In the genomic region with DNA sequence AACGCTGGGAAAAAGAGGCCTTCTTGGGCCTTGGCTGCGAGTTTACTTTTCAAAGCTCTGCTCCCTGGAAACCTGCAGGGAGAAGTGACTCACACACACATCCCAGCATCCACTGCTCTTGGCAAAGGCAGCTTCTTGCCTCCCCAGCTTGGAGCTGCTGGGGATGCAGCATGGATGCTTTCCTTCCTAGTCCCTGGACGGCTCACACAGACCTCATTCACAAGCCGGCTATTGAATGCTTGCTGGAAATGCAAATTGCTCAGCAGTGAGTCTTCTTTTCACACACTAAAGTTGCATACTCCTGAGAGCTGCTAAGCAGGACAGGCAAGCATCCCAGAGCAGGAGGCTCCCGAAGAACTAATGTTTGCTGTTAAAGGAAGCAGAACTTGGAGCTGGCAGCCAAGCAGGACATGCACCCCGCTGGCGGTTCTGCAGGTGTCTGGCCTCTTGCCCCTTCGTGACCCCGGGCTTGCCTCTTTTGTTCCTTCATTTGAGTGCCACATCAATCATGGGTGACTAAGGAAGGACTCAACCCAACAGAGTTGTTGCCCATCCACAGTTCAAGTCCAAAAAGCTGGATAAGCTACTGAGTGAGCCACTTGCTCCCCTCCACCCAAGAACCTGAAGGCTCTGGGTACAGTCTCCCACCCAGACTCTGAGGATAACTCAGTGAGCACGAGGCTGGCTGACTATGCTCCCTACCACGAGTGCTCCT, we compare ENCODE assay signal across 10 mouse cellular contexts. TPM values are rescaled to one million over a fixed set of nuclear protein-coding genes. Genes with fewer than 3 reads are reported as not detected.
DNase-seq lines count a peak whose midpoint lies in the region; ATAC-seq and TF ChIP-seq lines count a peak whose summit lies in the region.
"Had no signal": no experiment of that assay in that cellular context is flagged by ENCODE, and none has a peak within 500 bp of the region (broad histone marks: within the 10 kb centered on the region; RNA-seq: fewer than 3 reads in every experiment).

No protein-coding gene starts in this region.

- 0 out of 2 replicates have a peak, but pooled peaks have one; percentile 35 for ATAC-seq in stomach, postnatal 0 days (ENCODE audit: low FRiP score, low TSS enrichment)
- ATAC-seq: Patski had no signal

- no peak overlapping the region for H3K4me3 ChIP-seq in stomach, postnatal 0 days (ENCODE audit: low read depth, low read length)
- H3K4me3 ChIP-seq: erythroblast, embryonic 14.5 days had no signal

- no peaks in the 10 kb centered on the region for H3K9me3 ChIP-seq in stomach, postnatal 0 days (ENCODE audit: control insufficient read depth, low read length)

- WGBS in stomach, postnatal 0 days: 16% methylated on average over 11 of the region's 11 CpGs

- H3K9ac ChIP-seq in stomach, postnatal 0 days (ENCODE audit: low read length): no peak overlapping the region

- no peaks in the 10 kb centered on the region for H3K36me3 ChIP-seq in stomach, postnatal 0 days (ENCODE audit: control insufficient read depth, insufficient read depth, low read length)

- no peaks in the 10 kb centered on the region for H3K27me3 ChIP-seq in stomach, postnatal 0 days (ENCODE audit: control insufficient read depth, insufficient read depth, low read length)

- TF ChIP-seq CTCF in stomach, postnatal 0 days (IDR thresholded peaks at IDR 0.05; ENCODE audit: low read depth): no peak

- no peak overlapping the region for H3K27ac ChIP-seq in stomach, postnatal 0 days (replicated peaks)

- intact Hi-C loops in left cerebral cortex, postnatal 4 days (cut with DNase I): no loop called here

- no peak overlapping the region for H3K4me2 ChIP-seq in stomach, postnatal 0 days (replicated peaks; ENCODE audit: low read depth)

- no peak for TF ChIP-seq EP300 in stomach, postnatal 0 days (optimal IDR thresholded peaks at IDR 0.05)

- peak; percentile 29 for DNase-seq in retina, embryonic 14.5 days (ENCODE audit: low spot score)
- no peak for DNase-seq in retina, postnatal 1 day
- DNase-seq in frontal cortex, adult 2 months (ENCODE audit: extremely low spot score in 1 of 2, low spot score in 1 of 2): peak; percentile 72 to 79
- peak; percentile 56 for DNase-seq in left cerebral cortex, postnatal 4 days
- peak; percentile 33 for DNase-seq in stomach, postnatal 0 days (ENCODE audit: low spot score)
- no peak for DNase-seq in kidney, adult 9 months
- no peak for DNase-seq in ovary, adult 18-20 months (ENCODE audit: low spot score)
- no peak for DNase-seq in spleen, postnatal 14 days (ENCODE audit: low spot score in 2 of 2)

- no peaks in the 10 kb centered on the region for H3K4me1 ChIP-seq in stomach, postnatal 0 days (replicated peaks; ENCODE audit: control insufficient read depth, insufficient read depth)

RNA-seq across cellular contexts. Expression of a gene that starts 13.2 kb away (rescaled TPM):
- 12.0 and 12.6 TPM in 2 replicates for polyA plus RNA-seq in frontal cortex, adult 2 months (2012; rRNA removed)
- total RNA-seq in left cerebral cortex, postnatal 4 days (2021): 10 to 100 TPM; 11.1 to 11.8 TPM
- polyA plus RNA-seq in stomach, postnatal 0 days (2015; fragmentation: Nextera tagmentation; extraction: Ambion mirVana): 8.0 and 9.1 TPM in 2 replicates
- polyA plus RNA-seq: Patski had no signal

RNA-seq across cellular contexts. Expression of a gene that starts 15.8 kb away (rescaled TPM):
- 1.1 and 1.6 TPM in 2 replicates for polyA plus RNA-seq in frontal cortex, adult 2 months (2012; rRNA removed)
- under 1 TPM; 0.58 to 0.64 TPM for total RNA-seq in left cerebral cortex, postnatal 4 days (2021)
- not detected in 2 replicates for polyA plus RNA-seq in stomach, postnatal 0 days (2015; fragmentation: Nextera tagmentation; extraction: Ambion mirVana)
- polyA plus RNA-seq: erythroblast, embryonic 14.5 days; Patski had no signal

RNA-seq across cellular contexts. Expression of a gene that starts 31.8 kb away (rescaled TPM):
- 69.9 and 79.6 TPM in 2 replicates for polyA plus RNA-seq in frontal cortex, adult 2 months (2012; rRNA removed)
- 100 to 1,000 TPM; 134 to 135 TPM for total RNA-seq in left cerebral cortex, postnatal 4 days (2021)
- 86.8 and 90.7 TPM in 2 replicates for polyA plus RNA-seq in stomach, postnatal 0 days (2015; fragmentation: Nextera tagmentation; extraction: Ambion mirVana)

Comparison
In these comparisons a context has a peak if more than half of its experiments do, and no peak if none do; other contexts are left out.
1. DNase-seq: peak in retina, embryonic 14.5 days (single experiment), frontal cortex, adult 2 months (2 of 2), left cerebral cortex, postnatal 4 days (single experiment) and stomach, postnatal 0 days (single experiment); none in retina, postnatal 1 day (single experiment), kidney, adult 9 months (single experiment), ovary, adult 18-20 months (single experiment) and spleen, postnatal 14 days (0 of 2).